Mouse (Mus musculus) 3T3-L1 (cell line): ENCODE data around the gene Atp5mpl.
A peak's percentile ranks its signal among the peaks of the same experiment; 100 is the strongest.

ENCODE experiments used
- DNase-seq: peaks from one replicate; pipeline ENCODE4 v3.0.0-alpha.2; 2015; ENCODE audit warnings: low read depth, low spot score

The Atp5mpl gene

DNA sequence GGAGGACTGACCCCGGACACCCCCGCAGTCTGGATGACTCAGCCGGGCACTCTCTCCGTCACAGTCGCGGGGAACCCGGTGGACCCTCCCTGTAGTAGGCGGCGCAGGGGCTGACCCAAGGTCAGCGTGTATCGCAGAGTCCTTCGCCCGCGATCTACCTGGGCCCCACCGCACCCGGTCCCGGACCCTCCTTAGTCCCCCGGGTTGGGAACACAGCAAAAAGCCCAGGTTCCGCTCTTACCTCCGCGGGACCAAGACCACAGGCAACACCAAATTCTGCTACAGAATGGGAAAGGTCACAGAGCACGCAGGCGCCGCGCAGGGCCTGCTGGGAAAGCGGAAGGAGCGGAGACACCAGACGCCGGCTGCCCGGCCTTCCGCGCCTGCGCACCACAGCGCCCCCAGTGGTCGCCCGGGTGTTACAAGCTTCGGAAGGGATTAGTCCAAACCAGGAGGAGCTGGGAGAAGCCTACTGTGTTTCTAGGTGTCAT, at the start of gene Atp5mpl:
TSS of gene Atp5mpl (minus strand) at position 295 of the 491 bp plus-strand sequence.
- peak; percentile 90 for DNase-seq

DNA sequence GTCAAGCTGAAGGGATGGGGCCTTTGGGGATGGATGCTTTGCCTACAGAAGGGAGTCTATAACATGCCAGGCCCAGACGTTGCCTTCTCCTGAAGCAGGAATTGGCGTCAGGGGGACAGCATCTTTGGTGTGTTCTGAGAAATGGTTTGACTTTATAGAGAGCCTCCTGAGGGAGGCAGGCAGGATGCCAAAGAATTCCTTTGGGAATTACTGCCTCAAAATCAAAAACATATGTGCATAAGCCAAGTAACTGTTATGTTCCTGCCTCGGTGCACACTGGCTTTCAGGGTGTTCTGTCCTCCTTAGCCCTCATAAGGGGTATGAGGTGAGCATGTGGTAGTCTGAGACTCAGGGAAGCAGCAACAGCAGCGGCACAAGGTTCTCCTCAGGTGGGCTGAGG, 49.6 kb upstream of the Atp5mpl start:
- peak; percentile 36 for DNase-seq

DNA sequence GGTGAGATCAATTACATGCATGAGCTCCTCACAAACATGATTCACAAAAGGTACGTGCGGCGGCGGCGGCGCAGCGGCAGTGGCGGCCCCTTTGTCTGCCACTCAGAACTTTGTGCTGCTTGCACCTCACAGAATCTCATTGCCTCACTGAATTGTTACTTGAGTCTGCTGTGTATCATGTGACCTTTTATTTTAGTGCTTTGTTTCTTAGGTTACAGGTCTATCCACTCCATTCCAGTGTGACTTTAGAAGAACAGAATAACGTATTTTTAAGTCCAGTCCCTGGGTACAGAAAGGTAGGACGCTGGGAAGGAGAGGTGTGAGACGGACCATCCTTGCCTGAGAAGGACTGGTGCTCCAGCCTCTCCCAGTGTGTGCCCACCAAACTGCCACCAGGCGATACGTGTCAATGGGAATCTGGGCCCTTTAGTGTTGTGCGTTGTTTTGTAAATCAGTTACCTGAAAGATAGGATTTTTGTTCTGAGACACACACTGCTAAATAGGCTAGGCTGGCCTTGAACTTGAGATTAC, 46.6 kb upstream of the Atp5mpl start:
- no peak for DNase-seq

DNA sequence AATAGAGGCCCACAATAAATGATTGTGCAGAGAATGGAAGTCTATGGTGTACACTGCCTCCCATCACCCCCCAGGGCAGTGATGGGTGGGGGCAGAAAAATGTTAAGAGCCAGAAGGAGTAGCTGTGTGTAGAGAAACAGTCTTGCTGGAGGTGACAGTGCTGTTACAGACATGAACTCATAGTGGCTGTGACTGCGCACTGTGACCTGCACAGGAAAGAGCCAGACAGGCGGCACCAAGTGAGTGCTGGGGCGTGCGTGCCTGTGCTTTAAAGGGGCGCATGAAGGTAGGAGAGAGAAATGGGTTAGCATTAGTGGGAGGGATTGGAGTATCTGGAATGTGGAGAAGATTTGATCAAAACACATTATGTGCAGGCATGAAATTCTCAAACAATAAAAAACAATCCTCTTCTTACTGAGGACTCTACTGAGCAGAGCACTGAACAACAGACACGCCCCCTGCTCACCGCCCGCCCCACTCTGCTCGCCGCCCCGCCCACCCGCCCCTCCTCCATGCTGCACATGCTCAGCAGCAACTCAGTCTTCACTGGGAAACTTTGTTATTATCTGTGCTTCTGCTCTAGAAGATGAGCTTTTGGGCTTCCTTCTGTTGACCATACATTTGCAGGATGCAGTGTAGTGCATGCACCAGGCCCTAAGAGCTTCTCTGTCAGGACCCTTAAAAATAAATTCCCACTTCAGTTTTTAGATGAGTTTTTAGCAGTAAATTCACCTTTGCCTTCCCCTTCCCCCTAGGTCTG, 45.9 kb upstream of the Atp5mpl start:
- no peak for DNase-seq

DNA sequence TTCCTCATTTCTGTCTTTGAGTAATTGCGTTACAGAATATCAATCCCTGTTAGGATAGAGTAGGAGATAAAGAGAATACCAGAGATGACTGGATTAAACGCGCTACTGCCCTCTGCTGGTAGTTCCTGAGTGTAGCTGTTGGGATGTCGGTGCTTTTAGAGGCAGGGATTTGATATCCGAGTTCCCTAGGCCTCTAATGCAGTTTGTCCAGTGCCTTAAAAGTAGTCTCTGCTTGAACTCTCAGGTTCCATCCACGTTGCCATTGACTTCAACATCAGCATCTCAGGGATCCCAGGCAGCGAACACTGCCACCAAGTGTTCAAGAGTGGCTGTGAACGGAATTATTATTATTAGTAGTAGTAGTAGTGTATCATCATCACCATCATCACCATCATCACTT, 34.4 kb upstream of the Atp5mpl start:
- peak; percentile 91 for DNase-seq

DNA sequence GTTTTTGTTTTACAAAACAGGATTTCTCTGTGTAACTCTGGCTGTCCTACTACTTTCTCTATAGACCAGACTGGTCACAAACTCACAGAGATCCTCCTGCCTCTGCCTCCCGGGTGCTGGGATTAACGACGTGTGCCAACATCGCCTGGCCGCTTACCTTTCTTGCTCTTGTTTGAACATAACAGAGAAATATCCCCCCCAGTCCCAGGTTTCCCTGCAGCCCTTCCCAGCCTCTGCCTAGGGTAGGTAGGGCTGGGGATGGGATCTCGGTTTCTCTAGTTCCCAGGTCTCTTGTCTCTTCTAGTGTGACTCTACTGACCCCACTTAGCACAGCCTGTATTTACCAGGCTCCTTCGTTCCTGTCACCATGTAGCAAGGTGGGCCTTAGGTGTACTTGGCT, 33.0 kb upstream of the Atp5mpl start:
- no peak for DNase-seq

DNA sequence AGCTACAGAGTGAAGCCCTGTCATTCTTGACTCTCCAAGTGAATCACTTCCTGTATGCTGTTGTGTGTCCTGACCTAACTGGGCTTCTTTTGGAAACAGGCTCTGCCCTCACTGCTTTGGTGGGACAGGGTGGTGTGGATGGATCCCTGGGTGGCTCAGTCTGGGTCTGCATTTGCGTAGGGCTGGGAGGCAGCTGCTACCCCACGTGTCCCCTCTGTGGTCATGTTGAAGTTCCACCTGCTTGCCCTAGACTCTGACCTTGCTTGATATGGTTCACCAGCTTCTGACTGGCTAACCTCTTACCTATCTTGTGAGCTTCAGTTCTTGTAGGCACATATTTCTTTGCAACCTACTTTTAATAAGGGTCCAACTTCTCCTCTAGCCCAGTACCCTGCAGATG, 28.4 kb upstream of the Atp5mpl start:
- no peak for DNase-seq

DNA sequence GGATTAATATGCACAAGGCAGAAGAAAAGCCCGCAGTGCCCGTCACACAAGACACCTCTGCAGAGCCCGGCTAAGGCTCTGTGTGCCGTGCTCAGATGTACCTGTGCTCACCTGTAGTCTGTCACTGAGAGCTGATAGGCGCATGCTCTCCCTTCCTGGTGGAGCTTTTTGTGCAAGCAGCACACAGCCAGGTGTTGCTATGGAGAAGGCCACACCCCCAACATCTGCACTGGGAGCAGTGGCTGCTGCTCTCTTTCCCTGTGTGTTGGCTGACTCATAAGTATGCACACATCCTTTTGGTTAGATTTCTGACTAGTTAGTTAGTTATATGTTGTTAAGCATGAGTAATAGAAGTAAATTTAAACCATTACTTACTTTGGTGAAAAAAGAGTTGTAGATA, 25.8 kb upstream of the Atp5mpl start:
- DNase-seq: peak; percentile 71

DNA sequence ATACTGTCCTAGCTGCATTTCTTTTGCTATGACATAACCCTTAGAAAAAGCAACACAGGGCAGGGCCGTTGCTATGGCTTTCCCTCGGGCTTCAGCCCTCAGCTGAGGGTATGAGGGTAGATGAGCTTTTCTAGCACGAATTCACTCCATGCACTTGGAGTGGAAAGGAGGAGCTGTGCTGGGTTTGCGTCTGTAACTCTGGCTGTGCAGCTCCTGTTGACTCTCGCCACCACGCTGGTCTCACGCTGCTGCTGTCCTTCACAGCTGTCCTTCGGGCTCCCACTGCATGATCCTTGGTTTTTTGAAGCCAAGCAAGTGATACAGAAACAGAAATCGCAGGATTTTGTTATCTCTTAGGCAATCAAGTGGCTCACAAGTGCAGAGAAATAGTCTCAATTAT, 20.0 kb upstream of the Atp5mpl start:
- no peak for DNase-seq

DNA sequence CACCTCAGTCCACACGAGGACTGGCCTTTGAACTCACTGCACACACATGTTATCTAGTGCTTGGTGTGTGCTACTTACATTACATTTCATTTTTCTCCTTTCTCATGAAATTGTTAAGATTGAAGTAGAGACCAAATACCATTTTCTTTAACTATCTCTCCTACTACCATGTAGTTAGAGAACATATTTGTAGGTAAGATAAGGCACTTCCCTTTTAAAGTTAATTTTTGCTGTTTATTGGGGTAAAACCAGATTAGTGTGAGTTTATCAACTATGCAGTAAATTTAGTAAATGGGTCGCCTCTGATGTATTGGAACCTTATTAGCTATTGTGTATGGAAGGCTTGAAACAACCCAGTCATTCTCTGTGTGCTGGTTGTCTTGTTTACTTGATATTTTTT, 16.4 kb upstream of the Atp5mpl start:
- DNase-seq: no peak

DNA sequence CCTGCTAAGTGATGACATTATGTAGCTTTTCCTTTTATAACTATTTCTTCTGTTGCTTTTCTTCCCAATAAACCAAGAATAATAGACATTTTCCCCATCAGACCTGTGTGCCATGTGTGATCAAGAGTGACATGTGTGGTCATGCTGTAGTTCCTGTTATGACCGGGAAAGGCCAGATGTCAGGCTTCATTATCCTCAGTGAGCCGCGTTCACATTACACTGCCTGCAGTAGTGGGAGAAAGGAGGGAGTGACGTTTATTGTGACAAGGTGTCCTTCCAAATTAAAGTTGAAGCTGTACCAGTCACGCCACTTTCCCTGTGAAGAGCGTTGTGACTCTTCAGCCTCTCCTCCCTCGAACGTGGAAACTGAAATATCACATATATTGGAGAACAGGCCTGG, 15.1 kb upstream of the Atp5mpl start:
- DNase-seq: no peak

DNA sequence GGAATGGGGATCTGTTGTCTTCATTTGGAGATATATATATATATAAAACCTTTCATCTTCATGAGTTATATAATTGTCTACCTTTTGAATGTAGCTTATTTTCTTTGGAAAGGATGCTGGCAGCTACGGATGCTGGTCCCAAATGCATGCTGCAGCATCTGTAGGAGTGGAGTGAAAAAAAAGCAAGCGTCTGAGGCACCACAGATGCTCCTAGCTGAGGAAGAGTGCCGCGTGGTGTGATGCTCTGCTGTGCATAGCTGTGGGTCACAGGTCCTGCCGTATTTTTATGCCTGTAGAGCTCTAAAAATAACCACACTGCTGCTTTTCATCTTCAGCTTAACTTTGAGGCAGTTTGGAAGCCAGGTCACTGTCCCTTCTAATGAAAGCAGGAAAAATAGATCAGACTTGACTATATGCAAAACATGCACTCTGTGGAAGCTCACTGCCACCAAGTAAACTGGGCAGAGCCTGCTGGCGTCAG, 14.2 kb upstream of the Atp5mpl start, which contains the start of gene Rd3l:
TSS of gene Rd3l (minus strand) at position 431 of the 481 bp plus-strand sequence.
- no peak for DNase-seq

DNA sequence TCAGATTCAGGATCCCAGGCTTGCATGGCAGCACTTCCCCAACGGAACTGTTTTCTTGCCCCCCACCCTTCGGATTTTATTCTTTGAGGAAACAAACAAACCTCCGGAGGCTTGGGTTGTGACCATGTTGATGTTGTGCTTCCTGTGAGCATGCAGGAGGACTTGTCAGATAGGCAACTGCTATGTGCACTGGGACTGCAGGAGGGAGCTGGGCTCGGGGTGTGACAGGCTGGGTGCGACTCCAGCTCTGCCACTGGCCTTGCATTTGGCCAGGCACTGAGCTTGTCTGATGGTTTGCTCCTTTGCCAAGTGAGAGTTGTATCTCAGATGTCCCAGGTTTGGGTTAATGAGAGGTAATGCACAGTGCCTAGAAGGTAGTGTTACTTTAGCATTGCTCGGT, 11.5 kb upstream of the Atp5mpl start:
- no peak for DNase-seq

DNA sequence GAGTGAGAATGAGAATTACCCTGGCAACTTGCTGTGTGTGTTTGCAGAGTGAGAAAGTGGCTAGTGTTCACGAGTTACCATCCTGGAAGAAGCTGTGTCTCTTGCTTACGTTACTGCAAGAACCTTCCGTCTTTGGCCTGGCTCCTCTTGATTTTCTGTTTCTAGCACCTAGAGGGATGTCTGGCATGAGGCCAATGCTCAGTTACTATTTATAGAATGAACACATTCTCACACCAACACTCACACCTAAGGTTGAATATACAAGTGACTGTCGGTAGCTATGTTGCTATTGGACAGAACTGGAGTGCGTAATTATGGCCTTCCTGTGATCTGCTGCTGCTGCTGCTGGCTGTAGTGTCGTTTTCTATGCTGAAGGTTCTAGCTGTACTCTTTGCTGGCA, 10.4 kb upstream of the Atp5mpl start:
- no peak for DNase-seq

DNA sequence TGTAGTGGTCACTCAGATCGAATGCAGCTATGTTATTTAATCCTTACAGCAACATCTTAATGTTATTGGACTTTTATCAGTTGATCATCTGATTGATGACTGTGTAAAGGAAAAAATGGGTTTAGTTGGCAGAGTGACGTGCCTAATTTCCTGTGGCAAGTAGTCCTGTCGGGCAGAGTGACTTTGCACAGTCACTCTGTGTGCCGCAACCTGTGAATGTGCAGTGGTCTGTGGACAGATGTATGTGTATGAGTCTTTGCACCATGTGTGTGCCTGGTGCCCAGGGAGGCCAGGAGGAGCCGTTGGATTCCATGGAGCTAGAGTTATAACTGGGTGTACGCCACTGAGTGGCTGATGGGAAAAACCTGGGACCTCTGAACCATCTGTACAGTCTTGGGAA, 7.8 kb upstream of the Atp5mpl start:
- no peak for DNase-seq

DNA sequence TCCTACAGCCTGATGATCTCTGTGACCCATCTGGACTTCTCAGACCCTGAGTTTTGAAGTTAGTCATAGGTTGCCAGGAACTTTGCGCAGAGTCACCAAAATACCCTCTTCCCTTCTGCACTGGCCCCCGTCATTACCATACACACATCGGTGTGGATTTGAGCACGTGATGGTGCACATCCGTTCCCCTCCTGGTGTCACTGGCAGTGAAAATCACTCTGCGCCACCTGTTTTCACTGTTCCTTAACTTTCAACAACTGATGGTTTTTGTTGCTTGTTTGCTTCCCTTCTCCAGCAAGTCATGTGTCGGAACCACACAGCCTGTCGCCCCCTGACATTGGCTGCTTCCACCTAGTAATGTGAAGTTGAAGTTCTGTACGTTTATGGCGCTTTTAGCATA, 5.7 kb upstream of the Atp5mpl start:
- no peak for DNase-seq

DNA sequence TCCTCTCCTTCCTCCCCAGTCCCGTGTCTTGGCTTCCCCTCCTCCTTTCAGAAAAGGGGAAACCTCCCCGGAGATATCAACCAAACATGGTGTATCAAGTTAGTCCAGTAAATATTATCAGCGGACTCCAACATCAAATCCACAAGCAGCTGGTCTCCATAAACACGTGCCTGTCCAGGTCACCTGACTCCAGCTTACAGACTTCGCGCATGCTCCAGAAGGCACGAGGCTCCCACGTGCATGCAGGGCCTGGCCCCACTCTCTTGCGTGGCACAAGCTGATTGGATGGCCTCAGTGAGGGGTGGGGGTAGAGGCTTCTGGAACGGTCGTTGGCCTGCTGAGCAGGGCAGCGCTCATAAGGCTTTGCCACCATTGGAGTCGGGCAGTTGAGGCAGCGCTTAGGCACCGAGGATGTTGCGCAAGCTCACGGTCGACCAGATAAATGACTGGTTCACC, 4.5 kb upstream of the Atp5mpl start, which contains the start of gene Tdrd9:
TSS of gene Tdrd9 (plus strand) at position 329 of the 456 bp plus-strand sequence.
- DNase-seq: no peak

DNA sequence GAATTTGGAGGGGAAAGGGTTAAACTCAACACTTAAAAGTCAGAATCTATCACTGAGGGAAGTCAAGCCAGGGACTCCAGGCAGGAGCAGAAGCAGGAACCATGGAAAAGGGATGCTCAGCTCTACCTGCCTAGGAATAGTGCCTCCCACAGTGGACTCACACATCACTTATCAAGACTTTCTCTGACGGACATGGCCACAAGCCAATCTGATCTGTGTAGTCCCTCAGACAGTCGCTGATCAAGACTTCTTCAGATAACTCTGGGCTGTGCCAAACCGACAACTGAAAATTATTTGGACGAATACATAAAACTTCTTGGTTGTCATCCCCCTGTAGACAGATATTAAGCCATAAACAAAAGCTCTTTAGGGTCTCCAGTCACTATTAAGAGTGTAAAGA, 3.3 kb upstream of the Atp5mpl start:
- DNase-seq: no peak

DNA sequence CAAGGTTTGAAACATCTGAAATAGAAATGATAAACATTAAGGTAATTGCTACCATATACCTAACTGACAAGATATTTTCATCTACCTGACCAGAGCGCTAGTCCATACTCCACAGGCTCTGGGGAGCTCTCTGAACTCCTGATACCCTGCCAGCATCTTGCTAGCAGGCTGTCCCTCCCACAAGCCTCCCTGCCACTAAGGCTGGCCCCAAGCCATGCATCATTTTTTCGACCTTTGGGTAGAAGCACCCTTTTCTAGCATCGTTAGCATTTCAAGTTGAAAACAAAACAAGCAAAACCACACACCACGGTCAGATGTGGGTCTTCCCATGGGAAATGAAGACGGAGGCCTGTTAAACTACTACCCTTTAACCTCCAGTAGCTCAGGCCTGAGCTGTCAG, 3.4 kb downstream of the Atp5mpl start:
- no peak for DNase-seq

DNA sequence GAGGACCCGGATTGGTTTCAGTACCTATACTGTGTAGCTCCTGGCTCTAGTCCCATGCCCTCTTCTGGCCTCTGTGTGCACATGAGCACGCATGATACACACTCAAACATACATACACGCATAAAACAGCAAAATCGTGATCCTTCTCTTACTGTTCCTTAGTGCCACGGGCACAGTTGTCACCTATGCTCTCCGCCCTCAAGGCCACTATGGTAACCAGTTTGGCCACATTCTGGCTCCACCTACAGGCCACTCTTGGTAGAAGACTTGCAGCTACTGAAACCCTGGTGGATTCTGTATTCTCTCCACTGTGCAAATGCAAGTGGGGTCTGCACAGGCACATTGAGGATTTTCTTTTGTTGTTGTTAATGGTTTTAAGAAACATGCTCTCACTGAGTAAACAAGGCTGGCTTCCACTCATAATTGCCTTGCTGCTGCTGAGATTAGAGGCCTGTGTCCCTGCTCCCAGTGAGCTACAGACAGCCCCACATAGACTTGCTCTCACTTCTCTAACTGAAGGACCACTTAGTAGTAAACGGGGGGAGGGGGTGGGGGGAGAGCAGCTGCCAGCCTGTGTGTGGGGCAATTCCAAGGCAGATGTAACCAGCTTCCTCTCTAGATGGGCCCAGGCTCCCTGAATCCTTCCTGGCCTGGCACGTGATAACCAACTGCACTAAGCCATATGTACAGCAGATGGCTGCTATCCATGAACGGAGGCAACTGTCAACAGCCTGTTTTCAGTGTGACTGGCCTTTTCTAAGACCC, 8.5 kb downstream of the Atp5mpl start:
- peak; percentile 66 for DNase-seq

DNA sequence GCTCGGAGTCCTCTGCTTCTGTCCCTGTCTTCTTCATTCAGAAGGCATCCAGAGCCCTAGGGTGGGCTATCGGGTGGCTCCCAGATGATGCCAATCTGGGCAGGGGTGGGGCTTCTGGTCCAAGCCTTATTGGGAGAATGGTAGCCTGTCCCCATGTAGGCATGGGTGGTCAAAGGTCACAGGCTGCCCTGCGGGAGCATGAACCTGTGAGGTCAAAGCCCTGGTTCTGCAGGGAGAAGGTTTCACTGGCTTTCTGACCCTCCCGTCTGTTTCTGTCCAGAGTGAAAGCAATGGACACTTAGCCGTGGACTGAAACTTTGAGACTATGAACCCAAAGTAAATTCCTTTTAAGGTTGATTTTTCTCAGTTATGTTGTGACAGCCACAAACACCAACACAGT, 10.6 kb downstream of the Atp5mpl start:
- DNase-seq: no peak

DNA sequence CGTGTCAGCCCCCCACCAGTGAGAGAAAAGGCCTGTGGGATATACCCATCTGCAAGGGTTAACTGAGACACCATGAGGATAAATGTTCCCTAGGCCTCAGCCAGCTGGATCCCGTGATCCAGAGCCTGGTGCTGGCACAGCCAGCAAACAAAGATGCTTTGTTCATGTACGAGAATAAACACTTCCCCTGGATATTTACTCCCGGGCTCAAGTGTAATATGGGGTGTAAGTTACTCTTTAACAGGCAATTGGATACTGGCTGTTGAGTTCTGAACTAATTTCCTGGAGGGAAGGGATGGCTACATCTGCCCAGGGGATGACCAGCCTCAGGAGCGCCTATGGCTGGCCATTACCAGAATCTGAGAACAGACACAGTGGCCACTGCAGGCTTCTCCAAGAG, 15.1 kb downstream of the Atp5mpl start:
- no peak for DNase-seq
